Mouse (Mus musculus): ENCODE data around the gene Grip1. TPM values are rescaled to one million over a fixed set of nuclear protein-coding genes. Genes with fewer than 3 reads are reported as not detected.

Gene Grip1
- polyA plus RNA-seq, 1 experiment from 2014 or later: 9.8 TPM

DNA sequence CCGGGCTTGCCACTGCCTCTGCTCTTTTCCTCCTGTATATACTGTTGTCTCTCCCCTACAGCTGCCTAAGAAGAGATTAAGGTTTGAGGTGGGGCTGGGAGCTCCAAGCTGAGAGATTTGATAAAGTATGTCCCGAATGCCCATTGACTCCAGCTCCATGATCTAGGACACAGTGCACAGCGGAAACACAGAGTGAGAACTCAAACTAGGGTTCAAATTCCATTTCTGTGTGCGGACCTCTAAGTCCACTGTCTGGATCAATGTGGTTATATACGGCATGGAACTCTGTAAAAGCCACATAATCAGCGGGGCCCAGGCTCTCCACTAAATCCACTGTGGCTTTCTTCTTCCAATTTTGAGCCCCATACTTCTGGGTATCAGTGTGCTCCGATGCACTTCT, 26.0 kb upstream of the Grip1 start:
- Histone ChIP-seq H3K4me1 (replicated peaks; ENCODE audit: control insufficient read depth, insufficient read depth, low read length) (no peaks in the 10 kb centered on the region), H3K27ac (ENCODE audit: low read depth, low read length) (no peak overlapping the region), H3K4me3 (ENCODE audit: low read depth, low read length) (no peak overlapping the region), H3K9ac (ENCODE audit: low read length) (no peak overlapping the region), H3K27me3 (ENCODE audit: control insufficient read depth, insufficient read depth, low read length) (no peaks in the 10 kb centered on the region), H3K36me3 (ENCODE audit: control insufficient read depth, insufficient read depth, low read length) (no peaks in the 10 kb centered on the region), H3K4me2 (ENCODE audit: low read depth, low read length, severe bottlenecking) (no peak overlapping the region), H3K9me3 (ENCODE audit: control insufficient read depth, low read length) (no peaks in the 10 kb centered on the region)
- WGBS: 90% methylated on average over 7 of the region's 7 CpGs
- ATAC-seq (replicated peaks; ENCODE audit: low FRiP score) (no peak), DNase-seq (ENCODE audit: low spot score) (no peak)

DNA sequence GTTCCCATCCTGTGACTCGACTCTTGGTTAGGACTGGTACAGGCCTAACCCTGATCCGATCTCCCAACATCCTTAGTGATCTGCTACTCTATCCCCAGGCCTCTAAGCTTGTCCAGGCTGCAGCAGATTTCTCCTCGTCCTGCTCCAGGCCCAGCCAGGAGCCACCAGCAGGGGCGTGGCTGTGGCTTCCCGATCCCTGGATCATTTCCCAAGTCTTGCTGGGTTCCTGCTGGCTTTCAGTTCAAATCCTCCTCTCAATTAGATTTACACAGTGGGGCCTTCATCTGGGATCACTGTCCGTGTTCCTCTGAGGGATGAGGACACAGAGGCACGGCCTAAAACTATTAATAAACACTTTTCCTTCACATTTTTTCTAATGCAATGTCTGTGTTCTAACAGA, 25.5 kb upstream of the Grip1 start:
- no peaks in the 10 kb centered on the region for H3K27me3 ChIP-seq (ENCODE audit: control insufficient read depth, insufficient read depth, low read length)
- no peak overlapping the region for H3K27ac ChIP-seq (ENCODE audit: low read depth, low read length)
- no peak overlapping the region for H3K4me2 ChIP-seq (ENCODE audit: low read depth, low read length, severe bottlenecking)
- H3K4me3 ChIP-seq (ENCODE audit: low read depth, low read length): no peak overlapping the region
- H3K9me3 ChIP-seq (ENCODE audit: control insufficient read depth, low read length): no peaks in the 10 kb centered on the region
- no peak for DNase-seq (ENCODE audit: low spot score)
- no peaks in the 10 kb centered on the region for H3K4me1 ChIP-seq (replicated peaks; ENCODE audit: control insufficient read depth, insufficient read depth, low read length)
- ATAC-seq (replicated peaks; ENCODE audit: low FRiP score): no peak
- H3K36me3 ChIP-seq (ENCODE audit: control insufficient read depth, insufficient read depth, low read length): no peaks in the 10 kb centered on the region
- 61% methylated on average over 7 of the region's 7 CpGs for WGBS
- no peak overlapping the region for H3K9ac ChIP-seq (ENCODE audit: low read length)

DNA sequence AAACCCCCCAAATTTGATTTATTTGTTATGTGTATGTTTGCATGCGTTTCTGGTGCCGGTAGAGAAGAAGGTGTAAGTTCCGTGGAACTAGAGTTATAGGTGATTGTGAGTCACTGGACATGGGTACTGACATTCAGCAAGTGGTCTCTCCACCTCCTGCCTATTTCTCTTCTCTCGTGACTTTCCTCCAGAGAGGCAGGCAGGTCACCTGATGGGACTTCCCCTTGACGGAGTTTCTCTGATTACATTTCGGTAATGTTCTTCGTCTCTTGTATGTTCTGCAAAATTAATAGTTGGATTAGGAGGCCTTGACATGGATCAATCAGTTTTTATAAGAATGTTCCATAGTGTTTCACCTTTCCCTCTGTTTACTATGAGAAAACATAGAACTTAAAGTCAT, 23.4 kb upstream of the Grip1 start:
- 86% methylated on average over 7 of the region's 7 CpGs for WGBS
- Histone ChIP-seq H3K4me3 (ENCODE audit: low read depth, low read length) (no peak overlapping the region), H3K4me1 (replicated peaks; ENCODE audit: control insufficient read depth, insufficient read depth, low read length) (no peaks in the 10 kb centered on the region), H3K36me3 (ENCODE audit: control insufficient read depth, insufficient read depth, low read length) (no peaks in the 10 kb centered on the region), H3K9ac (ENCODE audit: low read length) (no peak overlapping the region), H3K9me3 (ENCODE audit: control insufficient read depth, low read length) (no peaks in the 10 kb centered on the region), H3K4me2 (ENCODE audit: low read depth, low read length, severe bottlenecking) (no peak overlapping the region), H3K27ac (ENCODE audit: low read depth, low read length) (no peak overlapping the region), H3K27me3 (ENCODE audit: control insufficient read depth, insufficient read depth, low read length) (no peaks in the 10 kb centered on the region)
- DNase-seq (ENCODE audit: low spot score): no peak
- ATAC-seq (replicated peaks; ENCODE audit: low FRiP score): no peak

DNA sequence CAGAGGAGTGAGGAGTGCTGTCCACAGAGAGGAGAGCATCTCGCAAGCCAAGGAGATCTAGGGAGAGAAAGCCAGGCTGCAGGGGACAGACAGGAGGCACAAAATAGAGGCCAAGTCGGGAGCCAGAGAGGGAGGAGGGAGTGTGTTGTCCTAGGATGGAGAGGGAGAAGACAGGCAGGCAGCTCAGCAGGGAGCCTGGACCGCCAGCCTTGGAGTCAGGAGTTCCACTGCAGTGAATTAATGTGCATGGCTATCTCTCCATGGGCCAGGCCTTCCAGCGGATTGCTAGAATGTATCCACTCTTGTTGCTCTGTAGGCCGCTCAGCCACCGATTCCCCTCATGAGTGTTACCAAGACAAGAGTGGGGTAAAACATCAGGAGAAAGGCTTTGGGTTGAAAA, 21.8 kb upstream of the Grip1 start:
- no peaks in the 10 kb centered on the region for H3K27me3 ChIP-seq (ENCODE audit: control insufficient read depth, insufficient read depth, low read length)
- WGBS: 53% methylated on average over 6 of the region's 6 CpGs
- no peak overlapping the region for H3K9ac ChIP-seq (ENCODE audit: low read length)
- H3K4me2 ChIP-seq (ENCODE audit: low read depth, low read length, severe bottlenecking): no peak overlapping the region
- DNase-seq (ENCODE audit: low spot score) (no peak), ATAC-seq (replicated peaks; ENCODE audit: low FRiP score) (no peak)
- no peak overlapping the region for H3K4me3 ChIP-seq (ENCODE audit: low read depth, low read length)
- H3K4me1 ChIP-seq (replicated peaks; ENCODE audit: control insufficient read depth, insufficient read depth, low read length): no peaks in the 10 kb centered on the region
- H3K36me3 ChIP-seq (ENCODE audit: control insufficient read depth, insufficient read depth, low read length): no peaks in the 10 kb centered on the region
- H3K27ac ChIP-seq (ENCODE audit: low read depth, low read length): no peak overlapping the region
- H3K9me3 ChIP-seq (ENCODE audit: control insufficient read depth, low read length): no peaks in the 10 kb centered on the region

DNA sequence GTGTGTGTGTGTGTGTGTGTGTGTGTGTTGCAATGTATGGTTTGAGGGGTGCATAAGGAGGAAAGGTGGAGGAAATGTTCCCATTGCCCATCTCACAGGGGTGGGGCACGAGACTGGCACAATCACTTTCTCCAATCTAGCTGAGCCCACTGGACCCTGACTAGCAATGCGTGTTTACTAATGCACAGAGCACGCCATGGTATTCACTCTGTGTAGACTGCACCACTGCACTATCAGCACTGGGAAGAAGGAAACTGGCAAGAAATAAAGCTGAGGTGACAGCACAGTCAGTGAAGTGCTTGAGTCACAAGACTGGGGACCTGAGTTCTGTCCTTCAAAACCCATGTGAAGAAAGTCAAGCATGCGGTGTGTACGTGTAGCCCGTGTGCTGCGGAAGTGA, 17.8 kb upstream of the Grip1 start:
- no peak for ATAC-seq (replicated peaks; ENCODE audit: low FRiP score)
- DNase-seq (ENCODE audit: low spot score): no peak
- Histone ChIP-seq H3K27ac (ENCODE audit: low read depth, low read length) (no peak overlapping the region), H3K27me3 (ENCODE audit: control insufficient read depth, insufficient read depth, low read length) (no peaks in the 10 kb centered on the region), H3K4me2 (ENCODE audit: low read depth, low read length, severe bottlenecking) (no peak overlapping the region), H3K36me3 (ENCODE audit: control insufficient read depth, insufficient read depth, low read length) (no peaks in the 10 kb centered on the region), H3K4me1 (replicated peaks; ENCODE audit: control insufficient read depth, insufficient read depth, low read length) (no peaks in the 10 kb centered on the region), H3K4me3 (ENCODE audit: low read depth, low read length) (no peak overlapping the region), H3K9me3 (ENCODE audit: control insufficient read depth, low read length) (no peaks in the 10 kb centered on the region), H3K9ac (ENCODE audit: low read length) (no peak overlapping the region)
- 97% methylated on average over 7 of the region's 7 CpGs for WGBS

DNA sequence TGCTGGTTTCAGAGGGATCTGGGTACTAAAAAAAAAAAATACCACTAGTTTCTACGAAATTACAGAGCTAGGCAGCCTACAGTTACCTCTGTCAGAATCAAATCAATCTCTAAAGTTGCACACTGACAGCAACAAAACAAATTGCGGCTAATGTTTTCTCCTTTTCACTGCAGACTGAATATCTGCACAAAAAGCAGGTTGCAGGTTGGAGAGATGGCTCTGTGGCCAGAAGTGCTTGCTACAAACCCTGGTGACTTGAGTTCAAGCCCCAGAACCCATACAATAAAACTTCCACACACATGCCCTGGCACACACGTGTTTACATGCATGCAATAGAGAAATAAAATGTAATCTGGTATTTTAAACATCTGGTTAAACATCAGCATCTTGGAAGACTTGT, 16.3 kb upstream of the Grip1 start:
- no peak overlapping the region for H3K9ac ChIP-seq (ENCODE audit: low read length)
- no peak overlapping the region for H3K4me2 ChIP-seq (ENCODE audit: low read depth, low read length, severe bottlenecking)
- DNase-seq (ENCODE audit: low spot score) (no peak), ATAC-seq (replicated peaks; ENCODE audit: low FRiP score) (no peak)
- WGBS: 81% methylated on average over 3 of the region's 3 CpGs
- H3K4me1 ChIP-seq (replicated peaks; ENCODE audit: control insufficient read depth, insufficient read depth, low read length): peaks cover 4% of the 10 kb centered on the region; the same call in 1 of the 2 replicates
- H3K27ac ChIP-seq (ENCODE audit: low read depth, low read length): no peak overlapping the region
- H3K27me3 ChIP-seq (ENCODE audit: control insufficient read depth, insufficient read depth, low read length): no peaks in the 10 kb centered on the region
- no peak overlapping the region for H3K4me3 ChIP-seq (ENCODE audit: low read depth, low read length)
- no peaks in the 10 kb centered on the region for H3K36me3 ChIP-seq (ENCODE audit: control insufficient read depth, insufficient read depth, low read length)
- H3K9me3 ChIP-seq (ENCODE audit: control insufficient read depth, low read length): no peaks in the 10 kb centered on the region

DNA sequence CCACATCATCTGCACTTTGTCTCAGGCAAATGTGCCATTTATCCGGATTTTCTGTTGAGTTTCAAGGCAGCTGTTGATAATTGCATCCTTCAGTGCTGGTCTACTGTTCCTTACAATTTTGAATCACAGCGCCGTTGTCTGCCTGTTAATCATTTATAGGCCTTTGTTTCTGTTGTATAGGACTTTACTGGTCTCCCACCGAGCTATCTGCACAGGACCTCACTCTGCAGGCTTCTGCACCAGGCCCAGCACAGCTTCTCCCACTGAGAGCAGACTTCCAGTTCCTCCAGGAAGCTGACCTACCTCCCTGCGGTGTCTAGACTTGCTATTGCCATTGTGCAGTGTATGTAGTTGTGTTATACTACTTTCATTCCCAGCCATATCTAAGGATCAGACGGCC, 11.9 kb upstream of the Grip1 start:
- Histone ChIP-seq H3K9ac (ENCODE audit: low read length) (no peak overlapping the region), H3K9me3 (ENCODE audit: control insufficient read depth, low read length) (no peaks in the 10 kb centered on the region), H3K27me3 (ENCODE audit: control insufficient read depth, insufficient read depth, low read length) (no peaks in the 10 kb centered on the region), H3K36me3 (ENCODE audit: control insufficient read depth, insufficient read depth, low read length) (no peaks in the 10 kb centered on the region), H3K4me2 (ENCODE audit: low read depth, low read length, severe bottlenecking) (no peak overlapping the region), H3K4me1 (replicated peaks; ENCODE audit: control insufficient read depth, insufficient read depth, low read length) (peaks cover 6% of the 10 kb centered on the region; the same call in 1 of the 2 replicates), H3K4me3 (ENCODE audit: low read depth, low read length) (no peak overlapping the region), H3K27ac (ENCODE audit: low read depth, low read length) (no peak overlapping the region)
- no peak; the same call in 1 of the 2 replicates for ATAC-seq (replicated peaks; ENCODE audit: low FRiP score)
- DNase-seq (ENCODE audit: low spot score): no peak
- 21% methylated on average over 6 of the region's 6 CpGs for WGBS

DNA sequence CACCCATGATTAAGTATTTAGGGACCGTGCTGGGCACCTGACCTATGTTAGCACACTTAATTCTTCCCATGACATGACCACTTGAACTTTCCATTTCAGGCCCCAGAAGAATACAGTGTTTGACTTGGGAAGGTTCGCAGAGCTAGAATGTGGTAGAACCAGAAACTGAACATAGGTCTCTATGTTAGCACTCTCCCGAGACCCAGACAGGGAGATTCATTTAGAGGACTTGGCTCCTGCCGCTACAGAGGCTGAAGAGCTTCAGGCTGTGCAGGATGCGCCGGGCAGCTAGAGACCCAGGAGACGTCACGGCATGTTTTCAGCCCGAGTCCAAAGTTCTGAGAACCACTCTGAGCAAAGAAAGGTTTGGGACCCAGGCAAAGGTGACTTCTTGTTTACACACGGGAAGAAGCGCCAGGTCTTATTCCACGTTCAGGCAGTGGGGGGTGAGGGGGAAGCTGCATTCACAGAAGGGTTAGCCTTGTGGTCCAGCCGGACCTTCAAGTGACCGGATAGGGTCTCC, 6.2 kb upstream of the Grip1 start:
- WGBS: 86% methylated on average over 14 of the region's 14 CpGs
- H3K9ac ChIP-seq (ENCODE audit: low read length): no peak overlapping the region
- no peak for ATAC-seq (replicated peaks; ENCODE audit: low FRiP score)

DNA sequence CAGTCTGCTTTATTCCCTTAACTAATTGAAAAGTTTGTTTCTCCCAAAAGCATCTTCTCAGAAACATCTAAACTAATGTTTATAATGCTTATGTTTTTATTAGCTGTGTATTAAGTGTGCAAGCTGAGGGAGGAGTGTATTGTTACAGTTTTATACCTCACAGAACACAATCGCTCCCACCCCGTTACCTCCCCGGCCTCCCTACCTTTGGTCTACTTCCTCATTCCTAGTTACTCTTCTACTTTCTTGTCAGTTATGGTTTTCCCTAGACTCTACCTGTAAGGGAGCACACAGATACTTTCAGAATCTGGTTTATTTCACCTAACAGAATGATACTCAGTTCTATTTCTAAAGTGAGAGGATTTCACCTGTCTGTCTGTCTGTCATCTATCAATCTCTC, 5.7 kb upstream of the Grip1 start:
- H3K4me1 ChIP-seq (replicated peaks; ENCODE audit: control insufficient read depth, insufficient read depth, low read length): 0 out of 2 replicates have a peak, but pooled peaks cover 2% of the 10 kb centered on the region
- DNase-seq (ENCODE audit: low spot score) (no peak), ATAC-seq (replicated peaks; ENCODE audit: low FRiP score) (no peak)
- H3K9me3 ChIP-seq (ENCODE audit: control insufficient read depth, low read length): no peaks in the 10 kb centered on the region
- peaks cover 2% of the 10 kb centered on the region; the same call in 1 of the 2 replicates for H3K27me3 ChIP-seq (ENCODE audit: control insufficient read depth, insufficient read depth, low read length)
- no peaks in the 10 kb centered on the region for H3K36me3 ChIP-seq (ENCODE audit: control insufficient read depth, insufficient read depth, low read length)
- H3K9ac ChIP-seq (ENCODE audit: low read length): no peak overlapping the region
- WGBS: 95% methylated on average over 3 of the region's 3 CpGs
- H3K27ac ChIP-seq (ENCODE audit: low read depth, low read length): no peak overlapping the region
- no peak overlapping the region for H3K4me2 ChIP-seq (ENCODE audit: low read depth, low read length, severe bottlenecking)
- H3K4me3 ChIP-seq (ENCODE audit: low read depth, low read length): no peak overlapping the region

More for the DNA sequence above, 6.2 kb upstream of the Grip1 start:
- no peak overlapping the region for H3K27ac ChIP-seq (ENCODE audit: low read depth, low read length)
- peaks cover 2% of the 10 kb centered on the region; the same call in 1 of the 2 replicates for H3K27me3 ChIP-seq (ENCODE audit: control insufficient read depth, insufficient read depth, low read length)
- H3K9me3 ChIP-seq (ENCODE audit: control insufficient read depth, low read length): no peaks in the 10 kb centered on the region
- H3K4me3 ChIP-seq (ENCODE audit: low read depth, low read length): no peak overlapping the region
- DNase-seq (ENCODE audit: low spot score): no peak
- H3K4me2 ChIP-seq (ENCODE audit: low read depth, low read length, severe bottlenecking): no peak overlapping the region
- no peaks in the 10 kb centered on the region for H3K36me3 ChIP-seq (ENCODE audit: control insufficient read depth, insufficient read depth, low read length)
- 0 out of 2 replicates have a peak, but pooled peaks cover under 1% of the 10 kb centered on the region for H3K4me1 ChIP-seq (replicated peaks; ENCODE audit: control insufficient read depth, insufficient read depth, low read length)
